Mouse (Mus musculus) cerebral cortex, adult 2 months (tissue): ENCODE measurements around the gene Degs2.

Experiments used
- WGBS: fragments of 180-500 bp; shearing (Covaris S2); methylation state at CpG from one replicate; pipeline ENCODE4 v1.1.7; 2018; 5-methylcytosine and 5-hydroxymethylcytosine counted together

The Degs2 gene

DNA sequence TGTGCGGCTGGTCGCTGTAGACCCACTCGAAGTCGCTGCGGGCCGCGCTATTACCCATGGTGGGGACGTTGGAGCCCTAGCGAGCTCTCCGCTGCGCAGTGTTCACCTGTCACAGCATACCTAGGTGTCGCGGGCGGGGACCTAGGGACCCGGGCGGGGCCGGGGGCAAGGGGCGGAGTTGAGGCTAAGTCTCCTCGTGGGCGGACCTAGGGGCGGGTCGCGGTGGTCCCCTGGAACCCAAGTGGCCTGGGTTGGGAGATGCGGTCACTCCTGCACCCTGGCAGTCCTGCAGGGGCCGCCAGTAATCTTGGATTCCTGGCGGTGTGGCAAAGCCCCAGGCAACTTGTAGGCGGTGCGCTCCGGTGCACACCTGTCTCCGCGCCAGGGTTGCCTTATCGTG lies at the start of gene Degs2:
TSS of gene Degs2 (minus strand) at position 131 of the 400 bp plus-strand sequence.
- WGBS: 2% methylated on average over 32 of the region's 32 CpGs

DNA sequence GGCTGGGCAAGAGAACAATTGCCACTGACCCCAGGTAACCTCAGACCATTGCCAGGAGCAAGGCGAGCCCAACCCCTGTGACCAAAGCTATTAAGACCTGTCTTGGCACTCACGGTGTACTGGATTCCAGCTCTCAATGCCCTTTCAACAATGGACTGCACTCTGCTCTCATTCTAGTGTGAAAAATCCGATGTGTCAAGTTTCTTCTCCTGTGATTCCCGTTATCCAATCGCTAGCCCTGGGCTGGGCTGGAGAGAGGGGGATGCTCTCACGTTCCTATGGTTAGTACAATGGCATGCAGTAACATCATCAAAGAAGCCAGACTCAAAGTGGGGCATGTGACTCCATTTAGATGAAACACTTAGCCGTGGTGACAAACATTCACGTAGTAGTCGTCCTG lies 49.7 kb upstream of the Degs2 start:
- WGBS: 69% methylated on average over 9 of the region's 9 CpGs

DNA sequence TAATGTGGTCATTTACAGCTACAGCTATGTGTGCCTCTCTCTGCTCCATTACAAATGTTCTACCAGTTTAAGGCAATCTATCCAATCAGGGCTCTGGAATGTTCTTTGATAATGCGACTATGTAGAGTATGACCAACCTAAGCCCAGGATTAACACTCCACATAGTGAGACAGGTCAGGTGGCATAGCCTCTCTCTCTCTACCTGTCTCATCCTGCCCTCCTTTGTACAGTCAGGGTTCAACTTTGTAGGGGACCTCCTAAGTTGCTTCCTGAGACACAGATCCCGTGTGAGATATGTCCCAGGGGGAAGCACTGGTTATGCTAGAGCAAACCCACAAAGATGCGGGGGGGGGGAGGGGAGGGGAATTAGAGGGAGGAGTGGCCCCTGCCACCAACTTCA lies 48.1 kb upstream of the Degs2 start:
- WGBS: 82% methylated on average over 3 of the region's 3 CpGs

DNA sequence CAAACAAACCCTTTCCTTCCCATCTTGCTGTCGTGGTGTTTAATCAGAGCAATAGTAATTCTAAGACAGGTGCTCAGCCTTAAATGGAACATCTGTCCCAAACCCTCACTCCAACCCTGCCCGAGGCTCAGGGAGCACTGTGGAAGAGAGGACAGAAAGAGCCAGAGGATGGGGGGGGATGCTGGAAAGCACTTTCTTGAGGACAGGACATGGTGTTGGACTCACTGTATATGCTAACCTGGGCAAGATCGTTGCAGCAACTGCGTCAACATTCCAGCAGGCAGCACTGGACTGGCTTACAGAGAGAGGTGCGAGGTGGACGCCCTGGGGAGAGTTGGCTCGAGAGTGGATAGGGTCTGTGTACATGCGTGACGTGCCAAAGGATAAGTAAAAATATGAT lies 47.3 kb upstream of the Degs2 start:
- 92% methylated on average over 9 of the region's 9 CpGs for WGBS

DNA sequence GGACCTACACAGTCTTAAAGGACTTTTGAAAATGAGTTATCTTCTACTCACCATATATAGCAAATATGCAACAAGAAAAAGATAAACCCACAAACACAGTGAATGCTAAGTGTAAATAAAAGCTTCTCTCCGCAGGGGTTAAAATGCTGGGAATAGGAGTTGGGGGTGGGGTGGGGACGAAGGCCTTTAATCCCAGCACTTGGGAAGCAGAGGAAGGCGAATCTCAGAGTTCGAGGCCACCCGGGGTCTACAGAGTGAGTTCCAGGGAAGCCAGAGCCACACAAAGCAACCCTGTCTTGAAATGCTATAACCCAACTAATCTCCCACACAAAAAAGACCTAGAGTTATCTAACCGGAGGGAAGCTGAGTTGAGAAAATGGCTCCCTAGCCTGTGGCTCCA lies 46.9 kb upstream of the Degs2 start:
- 66% methylated on average over 6 of the region's 6 CpGs for WGBS

DNA sequence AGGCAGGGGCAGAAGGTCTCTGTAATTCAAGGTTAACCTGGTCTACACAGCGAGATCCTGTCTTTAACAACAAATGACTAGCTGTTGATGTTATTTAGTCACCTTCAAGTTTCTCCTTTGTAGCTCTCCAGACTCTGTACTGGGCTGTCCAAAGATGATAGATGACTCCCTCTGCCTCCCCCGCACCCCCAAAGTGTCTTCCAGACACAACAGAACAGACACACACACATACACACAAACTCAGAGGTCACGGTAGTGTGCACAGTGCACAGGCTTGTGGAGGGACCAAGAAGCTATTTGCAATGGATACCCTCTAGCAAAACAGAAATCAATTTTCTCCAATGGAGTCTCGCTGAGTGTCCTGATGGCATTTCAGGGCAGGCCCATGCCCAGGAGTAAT lies 40.1 kb upstream of the Degs2 start:
- 95% methylated on average over 4 of the region's 4 CpGs for WGBS

DNA sequence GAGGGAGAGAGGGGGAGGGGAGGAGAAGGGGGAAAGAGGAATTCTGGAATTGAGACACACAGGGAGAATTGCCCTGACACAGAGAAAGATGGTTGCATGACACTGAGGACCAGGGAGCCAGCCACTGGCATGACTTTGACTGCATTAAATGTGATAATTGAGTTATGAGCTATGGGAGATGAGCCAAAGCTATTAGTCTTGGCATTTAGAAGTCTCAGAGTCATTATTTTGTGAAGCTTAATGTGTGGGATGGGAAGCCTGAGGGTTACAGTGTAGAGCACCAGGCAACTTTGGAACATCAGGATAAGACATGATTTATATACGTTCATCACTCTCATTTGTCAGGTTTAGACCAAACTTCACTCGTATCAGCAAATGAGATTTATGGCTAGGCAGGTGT lies 39.4 kb upstream of the Degs2 start:
- 91% methylated on average over 2 of the region's 2 CpGs for WGBS

DNA sequence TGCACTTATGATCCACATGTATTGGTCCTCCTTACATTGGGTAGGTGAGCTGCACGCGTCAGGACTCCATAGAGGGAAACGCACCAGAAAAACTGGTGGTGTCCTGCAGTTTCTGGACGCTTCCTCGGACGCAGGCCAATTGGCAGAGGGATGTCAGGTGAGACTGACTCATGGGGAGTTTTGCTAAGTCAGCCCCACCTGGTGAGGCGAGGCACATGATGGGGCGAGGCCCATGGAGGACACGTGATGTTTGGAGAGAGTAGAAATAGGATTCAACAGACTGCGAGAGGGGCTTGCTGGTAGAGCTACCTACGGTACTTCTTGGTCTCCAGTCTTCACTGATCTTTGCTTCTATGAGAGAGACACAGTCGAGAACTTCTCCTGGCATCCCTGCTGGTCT lies 36.6 kb upstream of the Degs2 start:
- 96% methylated on average over 12 of the region's 12 CpGs for WGBS

DNA sequence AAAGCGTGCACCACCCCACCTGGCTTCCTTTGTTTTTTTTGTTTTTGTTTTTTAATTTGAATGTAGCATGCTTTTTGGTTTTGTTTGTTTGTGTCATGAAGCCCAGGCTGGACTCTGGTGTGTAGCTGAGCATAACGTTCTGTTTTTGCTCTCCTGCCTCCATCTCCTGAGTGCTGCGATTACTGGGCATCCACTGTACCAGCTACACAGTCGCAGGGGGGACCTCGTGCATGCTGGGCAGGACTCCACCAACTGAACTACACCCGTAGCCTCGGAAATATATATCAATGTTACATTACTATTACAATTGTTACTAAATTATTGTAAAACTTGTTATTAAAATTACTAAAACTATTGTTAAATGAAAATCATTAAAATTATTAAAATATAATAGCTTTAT lies 35.7 kb upstream of the Degs2 start:
- 89% methylated on average over 7 of the region's 7 CpGs for WGBS

DNA sequence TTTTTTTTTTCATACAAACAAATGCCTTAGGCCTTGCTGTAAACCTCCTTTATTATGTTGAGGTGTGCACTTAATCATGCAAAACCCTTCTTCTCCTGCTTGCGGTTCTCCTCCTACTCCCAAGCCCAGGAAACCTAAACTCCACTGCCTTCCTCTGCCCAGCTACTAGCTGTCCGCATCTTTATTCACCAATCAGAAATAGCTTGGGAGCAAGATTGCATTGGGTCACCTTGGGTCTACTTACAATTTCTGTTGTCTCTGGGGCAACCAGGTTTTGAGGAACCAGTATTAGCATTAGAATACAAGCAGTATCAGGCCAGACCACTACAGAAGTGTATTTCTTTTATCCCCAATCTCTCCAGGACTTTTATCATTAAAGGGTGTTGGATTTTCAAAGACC lies 32.3 kb upstream of the Degs2 start:
- WGBS: 92% methylated on average over 2 of the region's 2 CpGs

DNA sequence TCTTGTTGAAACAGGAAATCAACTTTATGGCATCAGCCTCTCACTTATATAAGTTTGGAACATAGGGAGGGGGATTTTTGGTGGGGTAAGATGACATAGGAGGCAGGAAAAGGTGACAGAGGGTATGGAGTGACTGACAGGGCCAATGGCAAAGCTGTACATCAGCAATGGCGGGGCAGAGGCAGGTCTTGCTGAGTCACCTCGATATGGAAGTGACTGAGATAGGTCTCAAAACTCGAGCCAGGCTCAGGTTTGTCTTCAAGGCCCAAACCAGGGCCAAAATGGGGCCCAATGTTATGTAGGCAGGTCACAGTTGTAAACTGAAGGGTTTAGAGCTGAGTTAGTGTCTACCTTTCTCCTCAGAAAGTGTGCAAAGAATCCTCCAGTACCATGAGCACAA lies 21.7 kb upstream of the Degs2 start:
- 83% methylated on average over 3 of the region's 3 CpGs for WGBS

DNA sequence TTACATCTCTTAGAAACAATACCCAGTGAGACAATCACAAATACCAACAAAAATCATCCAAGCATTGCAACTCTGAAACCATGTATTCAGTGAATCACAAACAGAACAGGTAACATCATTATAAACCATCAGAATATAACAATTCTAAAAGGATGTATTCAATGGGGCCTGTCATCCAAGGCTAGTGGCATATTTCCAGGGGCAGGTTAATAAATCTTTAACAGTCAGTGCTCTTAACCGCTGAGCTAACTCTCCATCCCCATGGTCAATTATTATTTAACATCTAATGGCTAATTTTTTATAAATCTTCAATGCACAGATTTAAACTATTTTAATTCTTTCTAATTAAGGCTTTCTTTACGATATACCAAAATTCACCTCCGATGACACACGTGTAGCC lies 20.3 kb upstream of the Degs2 start:
- WGBS: 95% methylated on average over 4 of the region's 4 CpGs

DNA sequence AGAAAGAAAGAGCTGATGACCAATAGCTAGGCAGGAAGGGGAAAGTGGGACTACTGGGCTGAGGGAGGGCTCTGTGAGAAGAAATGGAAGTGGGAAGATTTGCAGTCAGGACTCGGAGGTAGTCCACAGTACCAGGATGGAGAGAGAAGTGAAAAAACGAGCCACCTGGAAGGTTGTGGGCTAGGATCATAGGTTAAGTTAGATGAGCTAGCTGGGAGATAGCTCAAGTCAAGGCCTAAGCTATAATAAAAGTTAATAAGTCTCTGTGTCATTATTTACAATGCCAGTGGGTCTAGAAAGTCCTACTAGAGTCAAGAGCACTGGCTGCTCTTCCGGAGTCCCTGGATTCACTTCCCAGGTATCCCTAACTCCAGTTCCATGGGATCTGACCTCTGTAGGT lies 16.4 kb upstream of the Degs2 start:
- WGBS: 90% methylated on average over 3 of the region's 3 CpGs

DNA sequence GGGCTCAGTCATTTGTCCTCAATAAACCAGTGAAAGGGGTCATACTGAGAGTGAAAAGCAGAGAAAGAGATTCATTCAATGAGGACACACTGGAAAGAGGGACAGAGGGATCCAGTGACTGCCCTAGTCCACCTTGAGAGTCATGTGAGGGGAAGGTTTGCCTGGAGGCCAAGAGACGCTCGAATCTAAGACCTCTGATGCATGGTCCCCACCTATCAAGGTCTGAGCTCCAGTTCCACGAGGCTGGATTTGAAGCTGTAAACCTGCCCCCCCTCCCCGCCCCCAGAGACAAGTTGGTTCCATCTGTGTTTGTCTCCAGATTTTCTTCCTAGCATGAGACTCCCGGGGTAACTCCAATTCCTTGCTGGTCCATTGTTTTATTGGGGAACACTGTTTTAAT lies 13.7 kb upstream of the Degs2 start:
- 82% methylated on average over 5 of the region's 5 CpGs for WGBS

DNA sequence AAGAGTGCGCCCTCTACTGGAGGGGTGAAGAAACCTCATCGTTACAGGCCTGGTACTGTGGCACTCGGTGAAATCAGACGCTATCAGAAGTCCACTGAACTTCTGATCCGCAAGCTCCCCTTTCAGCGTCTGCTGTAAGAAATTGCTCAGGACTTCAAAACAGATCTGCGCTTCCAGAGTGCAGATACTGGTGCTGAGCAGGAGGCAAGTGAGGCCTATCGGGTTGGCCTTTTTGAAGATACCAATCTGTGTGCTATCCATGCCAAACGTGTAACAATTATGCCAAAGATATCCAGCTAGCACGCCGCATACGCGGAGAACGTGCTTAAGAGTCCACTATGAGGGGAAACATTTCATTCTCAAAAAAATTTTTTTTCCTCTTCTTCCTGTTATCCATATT lies 11.9 kb upstream of the Degs2 start:
- 94% methylated on average over 14 of the region's 14 CpGs for WGBS

DNA sequence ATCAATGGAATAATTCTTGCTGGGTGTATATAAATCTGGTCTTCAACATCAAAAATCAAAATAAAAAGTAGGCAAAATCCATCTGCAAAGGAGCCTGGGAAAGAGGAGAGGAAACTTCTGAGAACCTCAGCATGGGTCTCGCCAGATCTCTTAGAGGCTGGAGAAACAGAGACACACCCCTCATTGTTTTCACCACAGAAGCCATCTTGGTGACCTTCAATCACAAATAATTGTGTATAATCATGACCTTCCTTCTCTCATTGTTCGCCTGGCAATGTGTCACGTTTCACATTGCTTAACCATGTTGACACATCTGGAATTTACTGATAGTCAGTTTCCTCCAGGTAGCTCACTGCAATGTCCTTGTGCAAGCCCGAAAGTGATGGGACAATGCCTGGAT lies 10.4 kb upstream of the Degs2 start:
- WGBS: 71% methylated on average over 4 of the region's 4 CpGs

DNA sequence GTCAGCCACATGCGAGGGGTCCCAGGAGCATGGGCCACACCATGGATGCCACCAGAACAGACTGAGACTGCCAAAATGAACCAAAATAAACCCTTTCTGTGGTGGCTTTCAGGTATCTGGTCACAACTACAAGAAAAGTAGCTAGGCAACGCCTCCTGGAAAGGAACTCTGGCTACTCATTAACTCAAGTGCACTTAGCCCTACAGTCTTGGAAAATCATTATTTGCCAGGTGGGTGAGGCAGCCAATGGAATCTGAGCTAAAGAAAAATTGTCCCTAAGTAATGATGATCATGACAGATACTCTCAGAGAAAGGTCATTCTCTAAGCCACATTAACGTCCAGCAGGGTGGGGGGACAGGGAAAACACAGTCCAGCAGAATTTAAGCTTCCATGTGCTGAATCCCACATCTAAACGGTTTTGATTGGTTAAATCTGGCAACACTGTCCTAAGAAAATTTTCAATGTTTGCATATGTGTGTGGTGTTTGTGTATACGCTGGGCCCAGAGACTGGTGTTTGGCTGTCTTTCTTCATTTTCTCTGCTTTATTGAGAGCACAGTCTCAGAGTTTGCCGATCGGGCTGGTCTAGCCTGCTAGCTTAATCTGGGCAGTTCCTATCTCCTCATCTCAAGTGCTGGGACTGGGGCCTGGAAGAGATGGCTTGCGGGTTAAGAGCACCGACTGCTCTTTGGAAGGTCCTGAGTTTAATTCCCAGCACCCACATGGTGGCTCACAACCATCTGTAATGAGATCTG lies 8.9 kb upstream of the Degs2 start:
- WGBS: 88% methylated on average over 9 of the region's 9 CpGs

DNA sequence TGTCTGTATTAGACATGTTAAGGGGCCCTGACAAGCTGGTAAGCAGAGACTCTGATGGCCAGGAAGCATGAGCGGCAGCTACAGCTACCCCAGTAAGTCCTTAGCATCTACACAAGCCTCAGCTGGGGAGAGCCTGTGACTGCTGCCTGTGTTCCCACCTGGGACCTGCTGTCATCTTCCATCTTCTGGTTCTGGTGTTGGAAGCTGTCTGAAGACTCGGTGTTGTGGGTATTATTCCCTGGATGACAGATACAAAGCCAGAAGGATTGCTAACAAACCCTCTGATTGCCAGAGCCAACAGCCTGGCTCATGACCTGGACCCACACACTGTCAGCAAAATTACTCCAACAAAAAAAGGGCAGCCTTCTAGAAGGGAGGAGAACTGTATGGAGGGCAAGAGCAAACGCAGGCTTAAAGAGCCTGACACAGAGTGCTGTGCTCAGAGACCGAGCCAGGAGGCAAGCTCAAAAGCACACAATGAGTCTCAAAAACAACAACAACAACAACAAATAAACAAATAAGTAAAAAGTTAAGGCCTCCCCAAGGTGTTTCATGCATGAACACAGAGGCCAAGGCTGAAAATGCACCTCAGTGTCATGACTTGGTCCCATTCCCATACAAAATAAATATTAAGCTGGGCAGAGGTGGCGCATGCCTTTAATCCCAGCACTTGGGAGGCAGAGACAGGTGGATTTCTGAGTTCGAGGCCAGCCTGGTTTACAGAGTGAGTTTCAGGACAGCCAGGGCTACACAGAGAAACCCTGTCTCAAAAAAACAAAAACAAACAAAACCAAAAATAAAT lies 8.1 kb upstream of the Degs2 start:
- WGBS: 91% methylated on average over 6 of the region's 6 CpGs

DNA sequence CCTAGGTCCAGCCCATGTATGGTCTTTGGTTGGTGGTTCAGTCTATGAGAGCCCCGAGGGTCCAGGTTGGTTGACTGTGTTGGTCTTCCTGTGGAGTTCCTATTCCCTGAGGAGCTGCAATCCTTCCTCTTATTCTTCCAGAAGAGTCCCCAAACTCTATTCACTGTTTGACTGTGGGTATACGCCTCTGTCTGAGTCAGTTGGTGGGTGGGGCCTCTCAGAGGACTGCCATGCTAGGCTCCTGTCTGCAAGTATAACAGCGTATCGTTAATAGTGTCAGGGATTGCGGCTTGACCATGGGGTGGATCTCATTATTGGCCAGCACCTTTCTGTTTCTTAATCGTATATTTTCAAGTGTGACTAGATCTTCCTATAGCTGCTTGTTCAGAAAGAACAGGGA lies 7.3 kb upstream of the Degs2 start:
- 90% methylated on average over 6 of the region's 6 CpGs for WGBS

DNA sequence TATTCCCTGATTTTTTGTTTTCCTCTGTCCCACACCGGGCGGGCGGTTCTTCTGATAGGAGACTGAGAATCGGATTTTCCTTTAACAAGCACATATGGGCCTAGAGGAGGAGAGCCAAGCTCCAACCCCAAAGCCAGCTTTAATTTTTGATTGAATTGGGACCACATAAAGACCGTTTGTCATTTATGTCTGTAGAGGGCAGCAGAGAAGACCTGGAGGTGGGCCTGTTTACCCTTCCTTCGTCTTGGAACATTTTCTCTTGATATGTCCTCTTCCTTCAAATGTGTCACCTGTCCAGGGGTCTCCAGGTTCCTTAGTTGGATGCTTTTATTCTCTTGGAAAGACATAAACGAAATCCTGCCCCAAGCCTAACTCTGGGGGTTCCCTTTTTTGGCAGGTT lies 4.0 kb upstream of the Degs2 start:
- 37% methylated on average over 7 of the region's 7 CpGs for WGBS

DNA sequence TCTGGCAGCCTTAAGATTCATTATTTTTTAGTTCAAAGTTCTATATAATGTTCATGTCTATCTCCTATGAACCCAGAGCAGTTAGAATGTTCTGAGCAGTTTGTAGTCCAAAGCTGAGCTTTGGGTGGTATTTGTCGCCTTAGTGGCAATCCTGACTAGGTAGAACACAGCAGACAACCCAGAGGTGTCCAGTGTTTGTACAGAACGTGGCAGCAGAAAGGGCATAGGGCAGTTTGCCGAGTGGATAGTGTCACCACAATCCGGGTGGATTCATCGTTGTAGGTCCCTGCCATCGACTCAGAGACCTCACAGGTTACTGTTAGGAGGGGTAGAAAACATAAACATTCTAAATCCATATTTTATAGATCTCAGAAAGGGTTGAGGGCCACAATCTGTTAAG lies 3.4 kb upstream of the Degs2 start:
- WGBS: 85% methylated on average over 6 of the region's 6 CpGs

DNA sequence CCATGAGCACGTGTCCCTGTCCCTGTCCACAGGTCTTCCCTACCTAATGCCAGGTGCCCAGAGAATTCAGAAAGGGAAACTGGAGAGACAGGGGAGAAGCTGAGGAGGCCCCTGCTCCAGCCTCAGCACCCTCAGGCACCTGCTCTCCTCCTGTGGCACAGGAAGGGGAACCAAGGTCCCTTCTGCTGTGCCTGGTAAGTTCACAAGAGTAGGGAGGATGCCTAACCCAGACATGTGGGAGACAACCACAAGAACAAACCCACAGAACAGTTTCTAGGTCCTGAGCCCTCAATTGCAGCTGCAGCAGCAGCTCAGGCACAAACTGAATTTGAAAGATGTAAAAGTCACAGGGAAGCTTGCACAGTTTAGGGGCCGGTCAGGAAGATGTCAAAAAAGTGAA lies 894 bp downstream of the Degs2 start:
- WGBS: 67% methylated on average over 2 of the region's 2 CpGs

DNA sequence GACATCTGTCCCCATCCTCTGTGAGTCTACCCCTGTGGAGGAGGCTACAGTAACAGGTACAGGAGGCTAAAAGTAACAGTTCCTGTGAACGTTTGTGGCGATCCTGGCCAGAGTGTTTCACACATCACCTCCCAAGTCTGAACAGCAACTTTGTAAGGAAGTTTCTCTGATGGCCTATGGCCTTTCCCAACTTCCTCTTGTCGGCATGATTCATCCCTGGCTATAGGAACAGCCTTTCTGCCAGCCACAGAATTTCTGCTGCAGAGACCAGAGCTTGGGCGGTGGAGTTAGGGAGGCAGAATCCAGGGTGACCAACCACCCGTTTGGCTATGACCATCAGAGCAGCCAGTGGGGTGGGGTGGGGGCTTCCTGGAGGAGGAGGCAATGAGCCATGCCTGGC lies 2.1 kb downstream of the Degs2 start:
- 79% methylated on average over 5 of the region's 5 CpGs for WGBS
